Mouse (Mus musculus) testis, adult 2 months (tissue): ENCODE measurements around the gene Stx2.

ENCODE experiments used
- CTCF ChIP-seq: fragments of 200-500 bp; IDR thresholded peaks from 2 replicates; pipeline ENCODE4 v1.5.1; 2012; ENCODE audit warnings: low read depth, mild to moderate bottlenecking, inconsistent platforms, low read length, moderate library complexity; ENCODE audit not compliant: control insufficient read depth, insufficient read depth, insufficient replicate concordance
- POLR2A ChIP-seq: fragments of 200-500 bp; IDR thresholded peaks from 2 replicates; pipeline ENCODE4 v1.6.1; 2012; ENCODE audit warnings: low read depth, mild to moderate bottlenecking, inconsistent platforms, low read length, moderate library complexity; ENCODE audit not compliant: control insufficient read depth

DNA sequence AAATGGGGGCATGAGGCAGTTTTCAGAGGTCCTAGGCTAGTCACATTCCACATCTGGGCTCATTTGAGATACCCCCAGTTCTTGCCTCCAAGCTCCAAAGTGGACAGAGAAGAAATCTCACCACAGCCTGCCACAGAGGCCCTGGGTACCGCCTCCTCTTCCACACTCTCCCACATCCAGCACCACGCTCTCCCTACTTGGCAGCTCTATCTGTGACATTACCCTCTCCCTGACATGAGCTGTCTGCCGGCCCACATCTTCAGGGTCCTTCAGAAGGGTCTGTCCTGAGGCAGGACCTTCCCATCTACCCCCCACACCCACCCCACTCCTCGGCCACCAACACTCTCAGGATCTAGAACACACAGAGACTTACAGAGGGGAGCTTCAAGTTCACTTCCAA is 56.9 kb downstream of the Stx2 start:
- no peak for TF ChIP-seq CTCF
- TF ChIP-seq POLR2A: no peak
